ENCODE assay signal across 22 mouse cellular contexts in genomic region chr7:144148111-144148510, GRCm38 (mm10).
A peak's percentile ranks its signal among the peaks of the same experiment; 100 is the strongest.
DNase-seq lines count a peak whose midpoint lies in the region; ATAC-seq and TF ChIP-seq lines count a peak whose summit lies in the region.
"Had no signal": no experiment of that assay in that cellular context is flagged by ENCODE, and none has a peak within 500 bp of the region (broad histone marks: within the 10 kb centered on the region; RNA-seq: fewer than 3 reads in every experiment).

No protein-coding gene starts in this region.

- H3K27me3 ChIP-seq in hindbrain, embryonic 16.5 days (replicated peaks; ENCODE audit: control insufficient read depth, insufficient read depth, low read length) = no peaks in the 10 kb centered on the region
- H3K27me3 ChIP-seq in hindbrain, embryonic 11.5 days (ENCODE audit: control insufficient read depth, insufficient read depth, low read length) = no peaks in the 10 kb centered on the region
- H3K27me3 ChIP-seq in neural tube, embryonic 15.5 days (replicated peaks) = no peaks in the 10 kb centered on the region
- no peaks in the 10 kb centered on the region for H3K27me3 ChIP-seq in midbrain, postnatal 0 days (ENCODE audit: insufficient read depth, low read length)
- H3K27me3 ChIP-seq: embryonic facial prominence, embryonic 12.5 days; forebrain, embryonic 12.5 days had no signal

- H3K27ac ChIP-seq in hindbrain, embryonic 16.5 days (ENCODE audit: low read depth, low read length) = no peak overlapping the region
- H3K27ac ChIP-seq in hindbrain, embryonic 11.5 days (ENCODE audit: low read depth, low read length) = no peak overlapping the region
- H3K27ac ChIP-seq in neural tube, embryonic 15.5 days (replicated peaks) = no peak overlapping the region
- H3K27ac ChIP-seq in midbrain, postnatal 0 days (ENCODE audit: low read depth, low read length) = no peak overlapping the region
- H3K27ac ChIP-seq: embryonic facial prominence, embryonic 12.5 days; forebrain, embryonic 12.5 days; gastrocnemius, adult 2 months; hindbrain, embryonic 14.5 days had no signal

- 73% methylated on average over 4 of the region's 4 CpGs for WGBS in hindbrain, embryonic 16.5 days
- 74% methylated on average over 4 of the region's 4 CpGs for WGBS in hindbrain, embryonic 11.5 days
- WGBS in neural tube, embryonic 15.5 days = 77% methylated on average over 4 of the region's 4 CpGs
- 73% methylated on average over 4 of the region's 4 CpGs for WGBS in midbrain, postnatal 0 days

- no peak overlapping the region for H3K9ac ChIP-seq in hindbrain, embryonic 16.5 days (ENCODE audit: low read depth, low read length)
- H3K9ac ChIP-seq in hindbrain, embryonic 11.5 days (ENCODE audit: low read depth, low read length) = no peak overlapping the region
- H3K9ac ChIP-seq in neural tube, embryonic 15.5 days (replicated peaks) = 0 out of 2 replicates have a peak overlapping the region, but pooled peaks have one; percentile 1
- H3K9ac ChIP-seq in midbrain, postnatal 0 days (replicated peaks; ENCODE audit: low read length, poor library complexity, severe bottlenecking) = no peak overlapping the region
- H3K9ac ChIP-seq: embryonic facial prominence, embryonic 12.5 days; forebrain, embryonic 12.5 days; forebrain, postnatal 0 days; heart, embryonic 12.5 days; hindbrain, embryonic 14.5 days had no signal

- intact Hi-C loops in left cerebral cortex, postnatal 10 days (cut with DNase I) = no loop called here

- H3K4me3 ChIP-seq in hindbrain, embryonic 16.5 days (ENCODE audit: low read length) = no peak overlapping the region
- no peak overlapping the region for H3K4me3 ChIP-seq in hindbrain, embryonic 11.5 days (ENCODE audit: low read depth, low read length)
- H3K4me3 ChIP-seq in neural tube, embryonic 15.5 days (replicated peaks) = no peak overlapping the region
- no peak overlapping the region for H3K4me3 ChIP-seq in midbrain, postnatal 0 days (ENCODE audit: low read depth, low read length)
- H3K4me3 ChIP-seq: embryonic facial prominence, embryonic 12.5 days; forebrain, embryonic 12.5 days; gastrocnemius, adult 2 months; heart, embryonic 12.5 days had no signal

- ATAC-seq in hindbrain, embryonic 16.5 days = 0 out of 2 replicates have a peak, but pooled peaks have one; percentile 17
- ATAC-seq in hindbrain, embryonic 11.5 days (ENCODE audit: low FRiP score) = no peak
- no peak for ATAC-seq in neural tube, embryonic 15.5 days (ENCODE audit: low FRiP score)
- no peak for ATAC-seq in midbrain, postnatal 0 days (ENCODE audit: low FRiP score)
- ATAC-seq: forebrain, postnatal 0 days; inflammation-experienced regulatory T-cells, adult 6 months had no signal

- TF ChIP-seq CTCF in midbrain, postnatal 0 days (IDR thresholded peaks at IDR 0.05) = no peak

- no peak overlapping the region for H3K4me2 ChIP-seq in hindbrain, embryonic 16.5 days (ENCODE audit: low read length)
- H3K4me2 ChIP-seq in hindbrain, embryonic 11.5 days (replicated peaks; ENCODE audit: low read depth, low read length) = no peak overlapping the region
- no peak overlapping the region for H3K4me2 ChIP-seq in neural tube, embryonic 15.5 days
- no peak overlapping the region for H3K4me2 ChIP-seq in midbrain, postnatal 0 days (ENCODE audit: low read depth, low read length, poor library complexity, severe bottlenecking)
- H3K4me2 ChIP-seq: embryonic facial prominence, embryonic 12.5 days; forebrain, embryonic 12.5 days; heart, embryonic 12.5 days; hindbrain, embryonic 14.5 days had no signal

- H3K4me1 ChIP-seq in hindbrain, embryonic 16.5 days (ENCODE audit: control insufficient read depth, insufficient read depth, low read depth, low read length) = peaks cover 5% of the 10 kb centered on the region; the same call in 1 of the 2 replicates
- H3K4me1 ChIP-seq in hindbrain, embryonic 11.5 days (replicated peaks; ENCODE audit: control insufficient read depth, insufficient read depth, low read length) = no peaks in the 10 kb centered on the region
- H3K4me1 ChIP-seq in neural tube, embryonic 15.5 days = peaks cover 13% of the 10 kb centered on the region; the same call in 1 of the 2 replicates
- H3K4me1 ChIP-seq in midbrain, postnatal 0 days (ENCODE audit: insufficient read depth, low read length) = no peaks in the 10 kb centered on the region
- H3K4me1 ChIP-seq: embryonic facial prominence, embryonic 12.5 days had no signal

- no peak for DNase-seq in hindbrain, embryonic 11.5 days (ENCODE audit: low spot score)
- no peak for DNase-seq in neural tube, embryonic 10.5 days (ENCODE audit: extremely low spot score, low spot score)
- DNase-seq in forelimb bud, embryonic 11.5 days (ENCODE audit: low read depth, low spot score) = peak; percentile 17
- DNase-seq in midbrain, postnatal 0 days (ENCODE audit: low spot score) = peak; percentile 33
- DNase-seq in kidney, postnatal 14 days = no peak
- no peak for DNase-seq in left cerebral cortex, postnatal 10 days (ENCODE audit: extremely low spot score in 1 of 2, low spot score in 2 of 2)
- DNase-seq: adrenal gland, adult 8-10 months; adrenal gland, postnatal 36 days; cerebellum, adult 11 months; cerebellum, adult 8-10 months; cerebellum, postnatal 14 days; forebrain, postnatal 0 days; gastrocnemius, adult 2 months; gastrocnemius, postnatal 25 days; heart, postnatal 4 days had no signal

- H3K36me3 ChIP-seq in hindbrain, embryonic 16.5 days (ENCODE audit: control insufficient read depth, insufficient read depth, low read length) = no peaks in the 10 kb centered on the region
- H3K36me3 ChIP-seq in hindbrain, embryonic 11.5 days (ENCODE audit: control insufficient read depth, insufficient read depth, low read length) = no peaks in the 10 kb centered on the region
- H3K36me3 ChIP-seq in neural tube, embryonic 15.5 days = no peaks in the 10 kb centered on the region
- no peaks in the 10 kb centered on the region for H3K36me3 ChIP-seq in midbrain, postnatal 0 days (ENCODE audit: insufficient read depth, low read length)
- H3K36me3 ChIP-seq: embryonic facial prominence, embryonic 12.5 days; forebrain, embryonic 12.5 days; heart, embryonic 12.5 days had no signal

- H3K9me3 ChIP-seq in hindbrain, embryonic 16.5 days (ENCODE audit: control insufficient read depth, low read length) = no peaks in the 10 kb centered on the region
- no peaks in the 10 kb centered on the region for H3K9me3 ChIP-seq in hindbrain, embryonic 11.5 days (ENCODE audit: control insufficient read depth, low read length)
- H3K9me3 ChIP-seq in neural tube, embryonic 15.5 days (replicated peaks) = no peaks in the 10 kb centered on the region
- no peaks in the 10 kb centered on the region for H3K9me3 ChIP-seq in midbrain, postnatal 0 days (ENCODE audit: low read length)
- H3K9me3 ChIP-seq: embryonic facial prominence, embryonic 12.5 days; forebrain, embryonic 12.5 days; heart, embryonic 12.5 days had no signal

Comparison
In these comparisons a context has a peak if more than half of its experiments do, and no peak if none do; other contexts are left out.
1. DNase-seq: peak in forelimb bud, embryonic 11.5 days (single experiment) and midbrain, postnatal 0 days (single experiment); none in hindbrain, embryonic 11.5 days (single experiment), neural tube, embryonic 10.5 days (single experiment), kidney, postnatal 14 days (single experiment) and left cerebral cortex, postnatal 10 days (0 of 2).